Mouse (Mus musculus): ENCODE measurements around the gene Hltf.

GRCm38 (mm10) chr3:20141240-20141639 lies 83.6 kb downstream of the Hltf start:
- no peak for TF ChIP-seq POLR2A (IDR thresholded peaks at IDR 0.05; ENCODE audit: extremely low read depth, insufficient read depth, low read length)
- no peak for TF ChIP-seq CTCF (IDR thresholded peaks at IDR 0.05; ENCODE audit: low read depth, low read length)
